Mouse (Mus musculus) limb, embryonic 10.5 days (tissue): ENCODE data around the gene Rtl8a. TPM values are rescaled to one million over a fixed set of nuclear protein-coding genes. Genes with fewer than 3 reads are reported as not detected.
"Not testable (repeated sequence)": the region's sequence is repeated elsewhere in the genome, so short reads cannot be mapped to it uniquely, and the experiment has no call there.

Experiments used
- DNase-seq: peaks from one replicate; pipeline ENCODE4 v3.0.0-alpha.2; 2017; ENCODE audit warnings: low spot score
- H3K27ac ChIP-seq: fragments of 300-500 bp; sonication (generic); 2 replicates; pipeline ENCODE4 v1.5.1; 2016; ENCODE audit warnings: mild to moderate bottlenecking
- H3K27me3 ChIP-seq: fragments of 300-500 bp; sonication (generic); 2 replicates; pipeline ENCODE4 v1.6.1; 2016; ENCODE audit warnings: low read depth, mild to moderate bottlenecking; ENCODE audit not compliant: poor library complexity, severe bottlenecking
- H3K36me3 ChIP-seq: fragments of 300-500 bp; sonication (generic); 2 replicates; pipeline ENCODE4 v1.6.1; 2016; ENCODE audit warnings: mild to moderate bottlenecking, moderate library complexity
- H3K4me1 ChIP-seq: fragments of 300-500 bp; sonication (generic); 2 replicates; pipeline ENCODE4 v1.6.1; 2016
- H3K4me3 ChIP-seq: fragments of 300-500 bp; sonication (generic); 2 replicates; pipeline ENCODE4 v1.5.1; 2016; ENCODE audit warnings: mild to moderate bottlenecking, moderate library complexity
- H3K9me3 ChIP-seq: fragments of 300-500 bp; sonication (generic); replicated peaks from 2 replicates; pipeline ENCODE4 v1.6.1; 2016; ENCODE audit warnings: mild to moderate bottlenecking
- WGBS: fragments of 180-500 bp; shearing (Covaris S2); methylation state at CpG from one replicate; pipeline ENCODE4 v1.1.7; 2016; 5-methylcytosine and 5-hydroxymethylcytosine counted together
- polyA plus RNA-seq: library from polyadenylated mRNA; unstranded; fragments of >200 nt; fragmentation: Nextera tagmentation; extraction: Ambion mirVana; gene quantifications from 2 replicates; pipeline ENCODE4 v1.2.1, GENCODE M21; 2016

Gene Rtl8a
- 35.4 and 44.4 TPM in 2 replicates for polyA plus RNA-seq

- WGBS = 8% methylated on average over 14 of the region's 50 CpGs
- peak within 1 kb of the TSS; percentile 37 for H3K4me3 ChIP-seq
- not testable (repeated sequence) for H3K27ac ChIP-seq, H3K36me3 ChIP-seq, H3K27me3 ChIP-seq, H3K4me1 ChIP-seq, H3K9me3 ChIP-seq
- DNase-seq = peak; percentile 83
These were observed at the start of gene Rtl8a for GRCm38 (mm10) chrX:53642980-53643961. Gene Rtl8a, minus strand, starts transcription at chrX:53643682.

GRCm38 (mm10) chrX:53693141-53693540 lies 49.7 kb upstream of the Rtl8a start:
- Histone ChIP-seq H3K27me3 (0 out of 2 replicates have a peak, but pooled peaks cover 8% of the 10 kb centered on the region), H3K27ac (no peak overlapping the region), H3K9me3 (no peaks in the 10 kb centered on the region), H3K4me3 (no peak overlapping the region), H3K36me3 (no peaks in the 10 kb centered on the region), H3K4me1 (no peaks in the 10 kb centered on the region)
- no peak for DNase-seq
- WGBS = 84% methylated on average over 2 of the region's 2 CpGs

- H3K27ac ChIP-seq = no peak overlapping the region
- no peaks in the 10 kb centered on the region for H3K4me1 ChIP-seq
- 0 out of 2 replicates have a peak, but pooled peaks cover 8% of the 10 kb centered on the region for H3K27me3 ChIP-seq
- no peaks in the 10 kb centered on the region for H3K36me3 ChIP-seq
- H3K9me3 ChIP-seq = no peaks in the 10 kb centered on the region
- DNase-seq = no peak
- H3K4me3 ChIP-seq = no peak overlapping the region
- WGBS = 68% methylated on average over 2 of the region's 2 CpGs
These were observed 48.6 kb upstream of the Rtl8a start for GRCm38 (mm10) chrX:53692065-53692464.

- not testable (repeated sequence) for H3K4me1 ChIP-seq, H3K9me3 ChIP-seq, H3K36me3 ChIP-seq, H3K27me3 ChIP-seq, H3K4me3 ChIP-seq, DNase-seq, H3K27ac ChIP-seq
- WGBS = 83% methylated on average over 2 of the region's 4 CpGs
These were observed 41.2 kb upstream of the Rtl8a start for GRCm38 (mm10) chrX:53684676-53685075.

- WGBS = 87% methylated on average over 3 of the region's 3 CpGs
These were observed 39.2 kb upstream of the Rtl8a start for GRCm38 (mm10) chrX:53682650-53683049.

GRCm38 (mm10) chrX:53676943-53677342 lies 33.5 kb upstream of the Rtl8a start:
- not testable (repeated sequence) for H3K4me1 ChIP-seq, H3K4me3 ChIP-seq, H3K36me3 ChIP-seq, DNase-seq, H3K9me3 ChIP-seq, H3K27me3 ChIP-seq, H3K27ac ChIP-seq
- 0% methylated on average over 1 of the region's 2 CpGs for WGBS

More at GRCm38 (mm10) chrX:53682650-53683049, 39.2 kb upstream of the Rtl8a start:
- H3K36me3 ChIP-seq, H3K27me3 ChIP-seq, H3K27ac ChIP-seq, DNase-seq, H3K4me3 ChIP-seq, H3K9me3 ChIP-seq, H3K4me1 ChIP-seq: not testable (repeated sequence)

- not testable (repeated sequence) for H3K36me3 ChIP-seq, DNase-seq, H3K27me3 ChIP-seq, H3K4me1 ChIP-seq, H3K9me3 ChIP-seq
- 16% methylated on average over 3 of the region's 4 CpGs for WGBS
- H3K27ac ChIP-seq = peak overlapping the region; percentile 64
- H3K4me3 ChIP-seq = peak overlapping the region; percentile 42
These were observed 27.2 kb upstream of the Rtl8a start for GRCm38 (mm10) chrX:53670696-53671095.

GRCm38 (mm10) chrX:53670294-53670693 lies 26.8 kb upstream of the Rtl8a start, which contains the start of gene Rtl8b:
Gene Rtl8b, minus strand, starts transcription at chrX:53670408.
- peak within 1 kb of the TSS; percentile 64 for H3K27ac ChIP-seq
- no peaks in the 10 kb centered on the region for H3K9me3 ChIP-seq
- no peaks in the 10 kb centered on the region for H3K36me3 ChIP-seq
- DNase-seq = peak; percentile 75
- peak within 1 kb of the TSS; percentile 42 for H3K4me3 ChIP-seq
- H3K27me3 ChIP-seq = no peaks in the 10 kb centered on the region
- H3K4me1 ChIP-seq = no peaks in the 10 kb centered on the region
- WGBS = 11% methylated on average over 13 of the region's 15 CpGs

GRCm38 (mm10) chrX:53669557-53670270 lies 26.2 kb upstream of the Rtl8a start:
- DNase-seq, H3K27me3 ChIP-seq, H3K9me3 ChIP-seq, H3K36me3 ChIP-seq, H3K27ac ChIP-seq, H3K4me1 ChIP-seq: not testable (repeated sequence)
- H3K4me3 ChIP-seq = peak overlapping the region; percentile 42
- WGBS = no CpG with 5 or more reads among the region's 36 CpGs

GRCm38 (mm10) chrX:53652917-53653316 lies 9.4 kb upstream of the Rtl8a start:
- H3K27ac ChIP-seq, H3K4me1 ChIP-seq, H3K9me3 ChIP-seq, DNase-seq, H3K36me3 ChIP-seq, H3K4me3 ChIP-seq, H3K27me3 ChIP-seq: not testable (repeated sequence)
- 71% methylated on average over 4 of the region's 4 CpGs for WGBS

GRCm38 (mm10) chrX:53645885-53646284 lies 2.4 kb upstream of the Rtl8a start:
- Histone ChIP-seq H3K36me3 (no peaks in the 10 kb centered on the region), H3K4me3 (no peak overlapping the region), H3K27ac (no peak overlapping the region), H3K4me1 (no peaks in the 10 kb centered on the region), H3K9me3 (no peaks in the 10 kb centered on the region), H3K27me3 (no peaks in the 10 kb centered on the region)
- 88% methylated on average over 6 of the region's 6 CpGs for WGBS
- DNase-seq = no peak

GRCm38 (mm10) chrX:53642604-53642979 lies 890 bp downstream of the Rtl8a start:
- not testable (repeated sequence) for H3K36me3 ChIP-seq, DNase-seq, H3K27ac ChIP-seq, H3K4me1 ChIP-seq, H3K27me3 ChIP-seq, H3K9me3 ChIP-seq, H3K4me3 ChIP-seq
- 68% methylated on average over 4 of the region's 4 CpGs for WGBS

- WGBS = 60% methylated on average over 3 of the region's 3 CpGs
- not testable (repeated sequence) for H3K27me3 ChIP-seq, H3K4me1 ChIP-seq, H3K36me3 ChIP-seq, H3K27ac ChIP-seq, DNase-seq, H3K9me3 ChIP-seq, H3K4me3 ChIP-seq
These were observed 5.4 kb downstream of the Rtl8a start for GRCm38 (mm10) chrX:53638107-53638506.
